Mouse (Mus musculus): ENCODE measurements around the gene Scimp. TPM values are rescaled to one million over a fixed set of nuclear protein-coding genes. Genes with fewer than 3 reads are reported as not detected.

Scimp gene
- polyA plus RNA-seq, 1 experiment from 2014 or later = 0.50 TPM

GRCm38 (mm10) chr11:70820120-70820519 lies 7.7 kb upstream of the Scimp start:
- no peak for DNase-seq (ENCODE audit: low spot score)
- H3K4me2 ChIP-seq (ENCODE audit: low read depth, low read length) = no peak overlapping the region
- no peaks in the 10 kb centered on the region for H3K36me3 ChIP-seq (ENCODE audit: control insufficient read depth, insufficient read depth, low read length)
- H3K27ac ChIP-seq (replicated peaks; ENCODE audit: low read depth, low read length) = no peak overlapping the region
- H3K27me3 ChIP-seq (replicated peaks; ENCODE audit: control insufficient read depth, insufficient read depth, low read length) = no peaks in the 10 kb centered on the region
- H3K9me3 ChIP-seq (ENCODE audit: control insufficient read depth, low read length) = no peaks in the 10 kb centered on the region
- H3K4me1 ChIP-seq (ENCODE audit: control insufficient read depth, insufficient read depth, low read length) = 0 out of 2 replicates have a peak, but pooled peaks cover 3% of the 10 kb centered on the region
- no peak overlapping the region for H3K9ac ChIP-seq (ENCODE audit: low read depth, low read length)
- no peak for ATAC-seq (ENCODE audit: low read depth)
- WGBS = 78% methylated on average over 8 of the region's 8 CpGs
- H3K4me3 ChIP-seq (ENCODE audit: low read depth, low read length) = no peak overlapping the region

- Histone ChIP-seq H3K27me3 (replicated peaks; ENCODE audit: control insufficient read depth, insufficient read depth, low read length) (no peaks in the 10 kb centered on the region), H3K27ac (replicated peaks; ENCODE audit: low read depth, low read length) (no peak overlapping the region), H3K9me3 (ENCODE audit: control insufficient read depth, low read length) (no peaks in the 10 kb centered on the region), H3K9ac (ENCODE audit: low read depth, low read length) (no peak overlapping the region), H3K4me2 (ENCODE audit: low read depth, low read length) (no peak overlapping the region), H3K4me1 (ENCODE audit: control insufficient read depth, insufficient read depth, low read length) (no peaks in the 10 kb centered on the region), H3K36me3 (ENCODE audit: control insufficient read depth, insufficient read depth, low read length) (no peaks in the 10 kb centered on the region), H3K4me3 (ENCODE audit: low read depth, low read length) (no peak overlapping the region)
- 74% methylated on average over 4 of the region's 4 CpGs for WGBS
- no peak for ATAC-seq (ENCODE audit: low read depth)
- no peak for DNase-seq (ENCODE audit: low spot score)
Observed at GRCm38 (mm10) chr11:70816770-70817169, 4.4 kb upstream of the Scimp start.

GRCm38 (mm10) chr11:70815498-70816078 lies 3.2 kb upstream of the Scimp start:
- H3K27me3 ChIP-seq (replicated peaks; ENCODE audit: control insufficient read depth, insufficient read depth, low read length) = no peaks in the 10 kb centered on the region
- H3K36me3 ChIP-seq (ENCODE audit: control insufficient read depth, insufficient read depth, low read length) = no peaks in the 10 kb centered on the region
- no peak overlapping the region for H3K27ac ChIP-seq (replicated peaks; ENCODE audit: low read depth, low read length)
- no peaks in the 10 kb centered on the region for H3K9me3 ChIP-seq (ENCODE audit: control insufficient read depth, low read length)
- ATAC-seq (ENCODE audit: low read depth) (no peak), DNase-seq (ENCODE audit: low spot score) (peak; percentile 63)
- no peak overlapping the region for H3K9ac ChIP-seq (ENCODE audit: low read depth, low read length)
- no peaks in the 10 kb centered on the region for H3K4me1 ChIP-seq (ENCODE audit: control insufficient read depth, insufficient read depth, low read length)
- whole genome bisulfite sequencing = 24% methylated on average over 6 of the region's 6 CpGs
- no peak overlapping the region for H3K4me3 ChIP-seq (ENCODE audit: low read depth, low read length)
- no peak overlapping the region for H3K4me2 ChIP-seq (ENCODE audit: low read depth, low read length)

GRCm38 (mm10) chr11:70815071-70815470 lies 2.7 kb upstream of the Scimp start:
- Histone ChIP-seq H3K9me3 (ENCODE audit: control insufficient read depth, low read length) (no peaks in the 10 kb centered on the region), H3K4me3 (ENCODE audit: low read depth, low read length) (no peak overlapping the region), H3K27me3 (replicated peaks; ENCODE audit: control insufficient read depth, insufficient read depth, low read length) (no peaks in the 10 kb centered on the region), H3K9ac (ENCODE audit: low read depth, low read length) (no peak overlapping the region), H3K27ac (replicated peaks; ENCODE audit: low read depth, low read length) (no peak overlapping the region), H3K4me2 (ENCODE audit: low read depth, low read length) (no peak overlapping the region), H3K36me3 (ENCODE audit: control insufficient read depth, insufficient read depth, low read length) (no peaks in the 10 kb centered on the region), H3K4me1 (ENCODE audit: control insufficient read depth, insufficient read depth, low read length) (no peaks in the 10 kb centered on the region)
- 73% methylated on average over 8 of the region's 8 CpGs for WGBS
- DNase-seq (ENCODE audit: low spot score) (no peak), ATAC-seq (ENCODE audit: low read depth) (no peak)

- Histone ChIP-seq H3K9me3 (ENCODE audit: control insufficient read depth, low read length) (no peaks in the 10 kb centered on the region), H3K4me2 (ENCODE audit: low read depth, low read length) (no peak overlapping the region), H3K4me1 (ENCODE audit: control insufficient read depth, insufficient read depth, low read length) (no peaks in the 10 kb centered on the region), H3K27ac (replicated peaks; ENCODE audit: low read depth, low read length) (no peak overlapping the region), H3K27me3 (replicated peaks; ENCODE audit: control insufficient read depth, insufficient read depth, low read length) (no peaks in the 10 kb centered on the region), H3K9ac (ENCODE audit: low read depth, low read length) (no peak overlapping the region), H3K4me3 (ENCODE audit: low read depth, low read length) (no peak overlapping the region), H3K36me3 (ENCODE audit: control insufficient read depth, insufficient read depth, low read length) (no peaks in the 10 kb centered on the region)
- DNase-seq (ENCODE audit: low spot score) (no peak), ATAC-seq (ENCODE audit: low read depth) (no peak)
- WGBS = 70% methylated on average over 13 of the region's 13 CpGs
Observed at GRCm38 (mm10) chr11:70811471-70812240, 730 bp downstream of the Scimp start.

GRCm38 (mm10) chr11:70811041-70811440 lies 1.3 kb downstream of the Scimp start:
- H3K4me2 ChIP-seq (ENCODE audit: low read depth, low read length) = no peak overlapping the region
- 77% methylated on average over 5 of the region's 5 CpGs for WGBS
- ATAC-seq (ENCODE audit: low read depth) (no peak), DNase-seq (ENCODE audit: low spot score) (no peak)
- no peaks in the 10 kb centered on the region for H3K27me3 ChIP-seq (replicated peaks; ENCODE audit: control insufficient read depth, insufficient read depth, low read length)
- no peak overlapping the region for H3K4me3 ChIP-seq (ENCODE audit: low read depth, low read length)
- no peaks in the 10 kb centered on the region for H3K4me1 ChIP-seq (ENCODE audit: control insufficient read depth, insufficient read depth, low read length)
- no peaks in the 10 kb centered on the region for H3K36me3 ChIP-seq (ENCODE audit: control insufficient read depth, insufficient read depth, low read length)
- H3K9ac ChIP-seq (ENCODE audit: low read depth, low read length) = no peak overlapping the region
- no peaks in the 10 kb centered on the region for H3K9me3 ChIP-seq (ENCODE audit: control insufficient read depth, low read length)
- H3K27ac ChIP-seq (replicated peaks; ENCODE audit: low read depth, low read length) = no peak overlapping the region

GRCm38 (mm10) chr11:70809011-70809410 lies 3.4 kb downstream of the Scimp start:
- no peak for ATAC-seq (ENCODE audit: low read depth)
- no peak for DNase-seq (ENCODE audit: low spot score)
- 6% methylated on average over 1 of the region's 1 CpGs for WGBS
- Histone ChIP-seq H3K9me3 (ENCODE audit: control insufficient read depth, low read length) (no peaks in the 10 kb centered on the region), H3K4me2 (ENCODE audit: low read depth, low read length) (no peak overlapping the region), H3K36me3 (ENCODE audit: control insufficient read depth, insufficient read depth, low read length) (no peaks in the 10 kb centered on the region), H3K27me3 (replicated peaks; ENCODE audit: control insufficient read depth, insufficient read depth, low read length) (no peaks in the 10 kb centered on the region), H3K9ac (ENCODE audit: low read depth, low read length) (no peak overlapping the region), H3K4me3 (ENCODE audit: low read depth, low read length) (no peak overlapping the region), H3K27ac (replicated peaks; ENCODE audit: low read depth, low read length) (no peak overlapping the region), H3K4me1 (ENCODE audit: control insufficient read depth, insufficient read depth, low read length) (no peaks in the 10 kb centered on the region)

- Histone ChIP-seq H3K4me3 (ENCODE audit: low read depth, low read length) (no peak overlapping the region), H3K4me2 (ENCODE audit: low read depth, low read length) (no peak overlapping the region), H3K27me3 (replicated peaks; ENCODE audit: control insufficient read depth, insufficient read depth, low read length) (no peaks in the 10 kb centered on the region), H3K27ac (replicated peaks; ENCODE audit: low read depth, low read length) (no peak overlapping the region), H3K36me3 (ENCODE audit: control insufficient read depth, insufficient read depth, low read length) (no peaks in the 10 kb centered on the region), H3K4me1 (ENCODE audit: control insufficient read depth, insufficient read depth, low read length) (no peaks in the 10 kb centered on the region), H3K9ac (ENCODE audit: low read depth, low read length) (no peak overlapping the region), H3K9me3 (ENCODE audit: control insufficient read depth, low read length) (no peaks in the 10 kb centered on the region)
- no peak for ATAC-seq (ENCODE audit: low read depth)
- DNase-seq (ENCODE audit: low spot score) = no peak
- 67% methylated on average over 3 of the region's 3 CpGs for WGBS
Observed at GRCm38 (mm10) chr11:70808101-70808500, 4.3 kb downstream of the Scimp start.

- Histone ChIP-seq H3K9ac (ENCODE audit: low read depth, low read length) (no peak overlapping the region), H3K4me2 (ENCODE audit: low read depth, low read length) (no peak overlapping the region), H3K9me3 (ENCODE audit: control insufficient read depth, low read length) (no peaks in the 10 kb centered on the region), H3K4me1 (ENCODE audit: control insufficient read depth, insufficient read depth, low read length) (no peaks in the 10 kb centered on the region), H3K27me3 (replicated peaks; ENCODE audit: control insufficient read depth, insufficient read depth, low read length) (no peaks in the 10 kb centered on the region), H3K4me3 (ENCODE audit: low read depth, low read length) (no peak overlapping the region), H3K36me3 (ENCODE audit: control insufficient read depth, insufficient read depth, low read length) (no peaks in the 10 kb centered on the region), H3K27ac (replicated peaks; ENCODE audit: low read depth, low read length) (no peak overlapping the region)
- DNase-seq (ENCODE audit: low spot score) (no peak), ATAC-seq (ENCODE audit: low read depth) (no peak)
- WGBS = 68% methylated on average over 4 of the region's 4 CpGs
Observed at GRCm38 (mm10) chr11:70807630-70808029, 4.8 kb downstream of the Scimp start.
